Mouse (Mus musculus): ENCODE results near the gene Ccdc120. TPM values are rescaled to one million over a fixed set of nuclear protein-coding genes. Genes with fewer than 3 reads are reported as not detected.

Ccdc120 gene
- polyA plus RNA-seq (2014; fragmentation: Nextera tagmentation; extraction: Ambion mirVana), result 22.7 and 25.3 TPM in 2 replicates

DNA sequence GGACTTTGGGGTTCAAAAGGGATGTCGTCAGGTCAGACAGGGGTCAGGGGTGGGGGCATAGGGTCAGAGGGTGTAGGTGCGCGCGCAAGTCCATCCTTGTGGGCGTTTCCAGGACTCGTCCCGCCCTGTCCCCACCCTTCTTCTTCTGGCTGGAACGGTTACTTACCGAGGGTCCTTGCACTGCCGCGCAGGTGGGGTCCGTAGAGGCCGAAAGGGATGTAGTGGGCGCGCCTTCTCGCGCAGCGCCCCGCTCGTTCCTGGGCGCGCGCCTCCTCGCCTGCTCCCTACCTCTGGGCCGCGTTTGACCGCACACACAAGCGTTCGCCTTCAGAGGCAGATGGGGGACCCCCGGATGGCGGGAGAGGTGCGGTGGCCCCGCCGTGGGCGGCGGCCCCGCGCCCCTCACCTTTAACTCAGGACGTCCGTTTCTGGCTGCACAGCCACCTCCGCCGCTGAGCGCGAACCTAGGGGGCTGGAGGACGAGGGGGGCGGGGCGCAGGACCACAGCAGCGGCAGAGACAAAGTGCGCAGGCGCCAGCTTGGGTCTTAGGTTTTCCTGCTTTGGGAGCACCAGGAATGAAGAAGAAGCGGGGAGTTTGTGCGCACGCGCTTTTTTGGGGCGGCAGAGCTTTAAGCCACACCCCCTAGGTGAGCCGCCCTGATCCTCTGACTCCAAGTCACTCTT is at the start of gene Ccdc120:
Gene Ccdc120, minus strand, starts transcription at position 474 of the 685 bp plus-strand sequence.
- 7% methylated on average over 53 of the region's 56 CpGs for WGBS
- ATAC-seq (ENCODE audit: insufficient read depth), result peak; percentile 86
- DNase-seq, result peak; percentile 90

GRCm38 (mm10) chrX:7797327-7797726 is 46.6 kb upstream of the Ccdc120 start:
- 80% methylated on average over 3 of the region's 3 CpGs for WGBS
- H3K9me3 ChIP-seq (ENCODE audit: low read depth, low read length), result no peaks in the 10 kb centered on the region
- H3K4me2 ChIP-seq, result no peak overlapping the region
- no peak for TF ChIP-seq CTCF (IDR thresholded peaks at IDR 0.05; ENCODE audit: low read depth)
- no peak overlapping the region for H3K9ac ChIP-seq
- no peaks in the 10 kb centered on the region for H3K27me3 ChIP-seq (ENCODE audit: insufficient read depth, low read length)
- no peak overlapping the region for H3K27ac ChIP-seq (ENCODE audit: low read depth)
- no peak overlapping the region for H3K4me3 ChIP-seq (ENCODE audit: low read depth, low read length)
- no peak for ATAC-seq (ENCODE audit: insufficient read depth)
- H3K4me1 ChIP-seq (ENCODE audit: insufficient read depth), result no peaks in the 10 kb centered on the region
- H3K36me3 ChIP-seq (ENCODE audit: insufficient read depth), result peaks cover 14% of the 10 kb centered on the region; the same call in 1 of the 2 replicates
- no peak for DNase-seq

More for the DNA sequence above, at the start of gene Ccdc120:
- H3K4me2 ChIP-seq, result peak within 1 kb of the TSS; percentile 61
- peak within 1 kb of the TSS; percentile 65 for H3K9ac ChIP-seq
- no peak for TF ChIP-seq CTCF (IDR thresholded peaks at IDR 0.05; ENCODE audit: low read depth)
- no peaks in the 10 kb centered on the region for H3K4me1 ChIP-seq (ENCODE audit: insufficient read depth)
- H3K4me3 ChIP-seq (ENCODE audit: low read depth, low read length), result peak within 1 kb of the TSS; percentile 57
- H3K9me3 ChIP-seq (ENCODE audit: low read depth, low read length), result no peaks in the 10 kb centered on the region
- H3K36me3 ChIP-seq (ENCODE audit: insufficient read depth), result no peaks in the 10 kb centered on the region
- no peak within 1 kb of the TSS for H3K27ac ChIP-seq (ENCODE audit: low read depth)
- no peaks in the 10 kb centered on the region for H3K27me3 ChIP-seq (ENCODE audit: insufficient read depth, low read length)

DNA sequence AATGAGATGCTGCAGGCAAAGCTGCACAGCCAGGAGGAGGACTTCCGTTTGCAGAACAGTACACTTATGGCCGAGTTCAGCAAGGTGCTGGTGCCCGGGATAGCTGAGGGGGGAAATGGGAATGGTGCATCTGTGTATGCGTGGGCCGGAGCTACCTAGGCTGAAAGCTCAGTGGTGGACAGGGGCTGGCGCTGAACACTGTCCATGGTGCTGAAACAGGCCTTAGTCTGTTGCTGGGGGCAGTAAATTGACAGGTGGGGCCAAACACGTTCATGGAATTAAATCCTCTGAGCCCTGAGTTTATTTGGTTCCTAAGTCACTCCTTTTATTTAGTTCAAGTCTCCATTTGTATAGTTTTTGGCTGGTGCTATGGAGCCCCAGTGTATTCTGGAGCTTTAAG is 44.3 kb upstream of the Ccdc120 start:
- peak; percentile 77 for DNase-seq
- WGBS, result 14% methylated on average over 7 of the region's 7 CpGs
- H3K9ac ChIP-seq, result no peak overlapping the region
- H3K36me3 ChIP-seq (ENCODE audit: insufficient read depth), result peaks cover 7% of the 10 kb centered on the region; the same call in 1 of the 2 replicates
- no peaks in the 10 kb centered on the region for H3K9me3 ChIP-seq (ENCODE audit: low read depth, low read length)
- no peaks in the 10 kb centered on the region for H3K4me1 ChIP-seq (ENCODE audit: insufficient read depth)
- H3K4me3 ChIP-seq (ENCODE audit: low read depth, low read length), result no peak overlapping the region
- TF ChIP-seq CTCF (IDR thresholded peaks at IDR 0.05; ENCODE audit: low read depth), result no peak
- no peaks in the 10 kb centered on the region for H3K27me3 ChIP-seq (ENCODE audit: insufficient read depth, low read length)
- ATAC-seq (ENCODE audit: insufficient read depth), result no peak
- H3K27ac ChIP-seq (ENCODE audit: low read depth), result no peak overlapping the region
- H3K4me2 ChIP-seq, result no peak overlapping the region

- ATAC-seq (ENCODE audit: insufficient read depth) (no peak), DNase-seq (peak; percentile 51)
- Histone ChIP-seq H3K9ac (no peak overlapping the region), H3K4me1 (ENCODE audit: insufficient read depth) (no peaks in the 10 kb centered on the region), H3K9me3 (ENCODE audit: low read depth, low read length) (no peaks in the 10 kb centered on the region), H3K4me2 (no peak overlapping the region), H3K27ac (ENCODE audit: low read depth) (no peak overlapping the region), H3K36me3 (ENCODE audit: insufficient read depth) (no peaks in the 10 kb centered on the region), H3K27me3 (ENCODE audit: insufficient read depth, low read length) (no peaks in the 10 kb centered on the region), H3K4me3 (ENCODE audit: low read depth, low read length) (no peak overlapping the region)
- peak; percentile 45 for TF ChIP-seq CTCF (IDR thresholded peaks at IDR 0.05; ENCODE audit: low read depth)
- WGBS, result 37% methylated on average over 3 of the region's 3 CpGs
These were observed 42.7 kb upstream of the Ccdc120 start for GRCm38 (mm10) chrX:7793361-7793760.

GRCm38 (mm10) chrX:7790309-7790708 is 39.6 kb upstream of the Ccdc120 start:
- Histone ChIP-seq H3K4me3 (ENCODE audit: low read depth, low read length) (peak overlapping the region; percentile 56), H3K4me1 (ENCODE audit: insufficient read depth) (no peaks in the 10 kb centered on the region), H3K27ac (ENCODE audit: low read depth) (no peak overlapping the region), H3K27me3 (ENCODE audit: insufficient read depth, low read length) (no peaks in the 10 kb centered on the region), H3K9me3 (ENCODE audit: low read depth, low read length) (no peaks in the 10 kb centered on the region), H3K36me3 (ENCODE audit: insufficient read depth) (no peaks in the 10 kb centered on the region), H3K9ac (peak overlapping the region; percentile 48), H3K4me2 (peak overlapping the region; percentile 62)
- ATAC-seq (ENCODE audit: insufficient read depth), result 0 out of 2 replicates have a peak, but pooled peaks have one; percentile 3
- no peak for TF ChIP-seq CTCF (IDR thresholded peaks at IDR 0.05; ENCODE audit: low read depth)
- WGBS, result 16% methylated on average over 5 of the region's 5 CpGs
- no peak for DNase-seq

- DNase-seq, result peak; percentile 87
- Histone ChIP-seq H3K9ac (peak within 1 kb of the TSS; percentile 48), H3K4me2 (peak within 1 kb of the TSS; percentile 62), H3K27me3 (ENCODE audit: insufficient read depth, low read length) (no peaks in the 10 kb centered on the region), H3K9me3 (ENCODE audit: low read depth, low read length) (no peaks in the 10 kb centered on the region), H3K4me3 (ENCODE audit: low read depth, low read length) (peak within 1 kb of the TSS; percentile 56), H3K4me1 (ENCODE audit: insufficient read depth) (no peaks in the 10 kb centered on the region), H3K36me3 (ENCODE audit: insufficient read depth) (no peaks in the 10 kb centered on the region), H3K27ac (ENCODE audit: low read depth) (no peak within 1 kb of the TSS)
- no peak for TF ChIP-seq CTCF (IDR thresholded peaks at IDR 0.05; ENCODE audit: low read depth)
- peak; percentile 91 for ATAC-seq (ENCODE audit: insufficient read depth)
- 8% methylated on average over 24 of the region's 24 CpGs for WGBS
These were observed 38.9 kb upstream of the Ccdc120 start, which contains the start of gene Gripap1 for GRCm38 (mm10) chrX:7789542-7790136. Gene Gripap1 (plus strand): TSS chrX:7789765.

- Histone ChIP-seq H3K27me3 (ENCODE audit: insufficient read depth, low read length) (no peaks in the 10 kb centered on the region), H3K9ac (no peak overlapping the region), H3K4me1 (ENCODE audit: insufficient read depth) (no peaks in the 10 kb centered on the region), H3K27ac (ENCODE audit: low read depth) (no peak overlapping the region), H3K9me3 (ENCODE audit: low read depth, low read length) (no peaks in the 10 kb centered on the region), H3K4me3 (ENCODE audit: low read depth, low read length) (no peak overlapping the region), H3K4me2 (no peak overlapping the region), H3K36me3 (ENCODE audit: insufficient read depth) (no peaks in the 10 kb centered on the region)
- 70% methylated on average over 4 of the region's 4 CpGs for WGBS
- ATAC-seq (ENCODE audit: insufficient read depth) (no peak), DNase-seq (no peak)
- no peak for TF ChIP-seq CTCF (IDR thresholded peaks at IDR 0.05; ENCODE audit: low read depth)
These were observed 31.9 kb upstream of the Ccdc120 start for GRCm38 (mm10) chrX:7782603-7783092.

Measured in lung, embryonic 14.5 days (tissue).